Mouse (Mus musculus) thymus, postnatal 36 days (tissue): ENCODE measurements around the gene Ints12.

Experiments
- DNase-seq, 2 experiments: peaks; one replicate each; pipeline ENCODE4 v3.0.0; 2022; ENCODE audit warnings: mixed read lengths in 2 of 2

The Ints12 gene

GRCm38 (mm10) chr3:133091664-133092273, at the start of gene Ints12, which contains the start of gene Gstcd:
Ints12 (plus strand) TSS chr3:133091840.
Gstcd (minus strand) TSS chr3:133092033.
- peak; percentile 91 to 92 for DNase-seq

- no peak for DNase-seq
These were observed 39.6 kb upstream of the Ints12 start for GRCm38 (mm10) chr3:133052068-133052467.

- no peak for DNase-seq
These were observed 16.1 kb upstream of the Ints12 start for GRCm38 (mm10) chr3:133075560-133075959.

- DNase-seq: no peak
These were observed 8.9 kb upstream of the Ints12 start for GRCm38 (mm10) chr3:133082736-133083135.

- no peak for DNase-seq
These were observed 5.8 kb upstream of the Ints12 start for GRCm38 (mm10) chr3:133085858-133086257.

GRCm38 (mm10) chr3:133090247-133091120, 1.2 kb upstream of the Ints12 start:
- DNase-seq: no peak

DNA sequence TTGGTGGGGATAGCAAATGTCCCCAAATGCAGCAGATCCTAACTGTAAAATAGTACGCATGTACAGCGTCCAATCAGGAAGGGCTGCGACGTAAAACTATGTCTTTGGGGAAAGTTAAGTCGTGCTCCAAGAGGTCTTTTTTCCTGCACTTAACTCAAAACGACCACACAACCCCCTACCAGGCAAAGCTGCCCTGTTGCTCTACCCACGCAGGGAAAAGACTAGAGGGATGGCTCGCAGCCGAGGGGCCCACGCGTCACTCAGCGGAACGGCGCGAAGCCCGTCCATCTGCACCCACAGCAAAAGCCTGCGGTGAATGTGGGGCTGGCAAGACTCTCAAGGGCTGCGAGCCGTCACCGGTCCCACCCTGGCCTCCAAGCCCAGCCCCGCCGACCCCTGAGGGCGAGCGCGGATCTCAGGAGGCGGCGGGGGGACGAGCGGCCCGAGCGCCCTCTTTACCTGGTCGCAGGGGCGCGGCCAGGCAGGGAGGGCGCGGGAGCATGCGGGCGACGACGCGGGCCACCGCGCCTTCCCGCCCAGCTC, 448 bp upstream of the Ints12 start:
- DNase-seq: no peak

DNA sequence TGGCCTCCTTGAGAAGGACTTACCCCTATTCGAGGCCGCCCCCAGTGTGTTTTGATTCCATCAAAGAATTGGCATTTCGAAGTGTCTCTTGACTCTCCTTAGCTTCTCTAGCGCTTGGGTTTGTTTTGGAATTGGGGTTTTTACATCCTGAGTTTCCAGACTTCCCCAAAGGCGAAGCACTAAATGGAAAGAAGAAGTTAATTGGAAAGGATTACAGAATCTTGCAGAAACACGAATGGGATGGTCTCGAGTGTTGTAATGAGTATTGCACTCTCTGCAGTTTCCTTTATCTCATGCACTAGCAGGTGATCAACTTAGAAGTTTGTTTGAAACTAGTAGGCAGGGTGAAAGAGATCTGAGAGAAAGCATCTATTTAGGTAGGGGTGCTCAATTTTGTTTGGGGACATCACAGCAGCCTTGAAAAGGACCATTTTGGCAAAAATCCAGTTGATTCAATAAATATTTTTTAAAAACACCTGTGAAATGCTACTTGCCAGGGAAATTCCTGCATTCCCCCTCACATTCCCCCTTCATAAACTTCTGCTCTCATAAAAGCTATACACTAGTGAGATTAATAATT, 724 bp downstream of the Ints12 start:
- DNase-seq: no peak

DNA sequence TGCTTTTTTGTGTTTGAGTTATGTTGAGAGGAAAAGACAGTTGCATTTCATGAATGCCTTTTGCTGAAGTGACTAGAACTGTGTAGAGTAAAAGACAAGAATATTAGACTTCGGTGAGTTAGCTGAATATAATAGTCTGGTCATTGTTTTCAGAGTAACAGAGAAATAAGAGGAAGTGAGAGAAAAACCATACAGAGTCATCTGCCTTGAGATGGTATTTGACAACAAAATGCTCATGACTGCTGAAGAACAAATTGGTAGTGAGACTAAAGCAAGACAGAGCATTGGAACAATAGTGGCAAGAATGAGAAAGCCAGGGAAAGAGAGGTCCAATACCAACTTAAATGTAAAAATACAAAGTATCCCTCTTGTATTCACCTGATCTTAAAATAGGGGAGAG, 1.3 kb downstream of the Ints12 start:
- DNase-seq: no peak

GRCm38 (mm10) chr3:133094305-133094704, 2.7 kb downstream of the Ints12 start:
- DNase-seq: no peak

DNA sequence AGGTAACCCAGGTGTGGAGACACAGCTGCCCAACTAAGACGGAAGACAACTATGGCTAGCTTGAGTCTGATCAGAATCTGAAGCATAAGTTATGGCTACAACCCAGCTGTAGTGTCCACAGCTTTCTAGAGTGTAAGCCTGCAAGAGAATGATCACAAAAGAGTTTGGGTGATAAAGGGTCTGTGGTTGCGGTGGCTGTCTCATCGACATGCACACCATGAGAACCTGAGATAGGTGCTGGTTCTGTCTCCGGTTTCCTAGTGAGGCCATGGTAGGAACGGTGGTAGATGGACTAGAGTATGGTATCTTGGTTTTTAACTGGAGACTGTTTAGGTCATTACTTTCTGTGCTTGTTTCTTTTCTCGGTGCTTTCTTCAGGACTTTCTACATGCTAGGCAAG, 6.3 kb downstream of the Ints12 start:
- DNase-seq: no peak

DNA sequence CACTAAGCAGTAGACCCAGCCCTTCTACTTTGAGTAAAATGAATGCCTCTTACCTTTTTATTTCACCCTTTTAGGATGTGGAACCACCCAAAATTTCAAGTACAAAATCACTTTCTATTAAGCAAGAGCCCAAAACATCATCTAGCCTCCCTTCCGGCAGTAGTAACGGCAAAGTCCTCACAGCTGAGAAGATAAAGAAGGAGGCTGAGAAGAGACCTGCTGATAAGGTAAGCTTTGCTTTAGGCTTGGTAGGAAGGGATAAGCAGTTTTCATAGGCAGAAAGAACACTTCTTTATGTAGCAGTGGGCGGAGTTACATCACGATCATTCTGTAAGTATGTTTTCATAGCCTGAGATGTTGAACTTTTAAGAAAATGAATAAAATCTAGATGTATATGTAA, 6.7 kb downstream of the Ints12 start:
- no peak for DNase-seq

DNA sequence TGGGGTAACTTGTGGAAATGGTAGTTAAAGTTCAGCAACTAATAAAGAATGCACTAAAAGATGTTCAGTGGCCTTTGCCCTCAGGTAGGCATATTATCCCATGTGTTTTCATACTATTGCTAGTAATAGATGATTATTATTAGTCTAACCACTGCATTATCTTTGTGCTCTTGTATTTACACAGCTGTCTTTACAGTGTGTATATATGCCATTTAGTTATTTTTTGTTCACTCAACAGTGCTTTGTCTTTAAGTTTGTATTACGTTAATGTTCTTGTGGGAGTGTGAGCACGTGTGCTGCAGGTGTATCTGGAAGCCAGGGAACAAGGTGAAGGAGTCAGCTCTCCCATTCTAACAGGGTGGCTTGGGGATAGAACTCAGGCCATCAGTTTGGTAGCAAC, 7.3 kb downstream of the Ints12 start:
- DNase-seq: no peak

DNA sequence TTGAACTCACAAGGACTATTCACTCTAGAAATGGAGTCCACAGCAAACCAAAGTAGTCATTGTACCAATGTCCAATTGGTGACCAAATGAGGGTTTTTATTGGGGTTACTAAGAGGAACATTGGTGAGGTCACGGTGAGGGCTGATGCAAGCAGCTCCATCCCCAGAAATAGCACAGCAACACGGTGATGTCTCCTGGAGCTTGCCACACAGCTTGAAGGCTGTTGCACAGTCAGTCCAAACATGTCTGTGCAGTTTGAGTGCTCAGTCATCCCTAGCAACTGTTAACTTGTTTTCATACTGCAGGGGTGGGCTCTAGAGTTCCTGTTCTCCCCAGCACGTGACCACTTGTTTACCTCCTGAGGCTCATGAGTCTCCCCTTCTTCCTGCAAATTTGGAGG, 12.1 kb downstream of the Ints12 start:
- no peak for DNase-seq

DNA sequence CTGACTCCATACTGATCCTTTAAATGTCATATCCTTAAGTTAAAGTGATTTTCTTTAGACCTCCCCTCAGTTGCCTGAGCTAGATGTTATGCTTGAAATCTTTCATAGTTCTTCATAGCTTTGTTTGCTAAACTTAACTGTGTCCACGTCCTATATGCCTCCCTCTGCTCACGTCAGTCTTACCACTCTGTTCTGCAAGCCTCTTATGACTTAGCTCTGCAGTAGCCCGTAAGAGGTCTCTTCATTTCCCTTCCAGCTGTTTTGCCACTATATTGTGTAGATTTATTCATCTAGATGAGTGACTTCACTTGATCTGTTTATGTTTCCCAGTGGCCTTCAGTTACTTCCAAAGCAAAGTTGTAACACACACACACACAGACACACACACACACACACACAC, 12.8 kb downstream of the Ints12 start:
- DNase-seq: no peak

DNA sequence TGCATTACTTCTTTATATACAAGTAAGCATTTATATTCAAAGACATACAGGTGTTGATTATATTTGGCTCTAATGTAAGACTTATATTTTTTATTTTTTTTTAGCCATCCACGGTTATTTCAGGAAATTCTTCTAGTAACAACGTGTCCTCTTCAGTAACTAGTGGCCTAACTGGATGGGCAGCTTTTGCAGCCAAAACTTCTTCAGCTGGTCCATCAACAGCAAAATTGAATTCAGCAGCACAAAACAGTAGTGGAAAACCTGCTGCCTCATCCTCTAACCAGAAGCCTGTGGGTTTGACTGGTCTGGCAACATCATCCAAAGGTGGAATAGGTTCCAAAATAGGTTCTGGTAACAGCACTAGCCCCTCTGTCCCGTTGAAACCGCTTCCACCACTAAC, 17.1 kb downstream of the Ints12 start:
- DNase-seq: no peak

GRCm38 (mm10) chr3:133109844-133110243, 18.2 kb downstream of the Ints12 start:
- no peak for DNase-seq

- no peak for DNase-seq
These were observed 20.1 kb downstream of the Ints12 start for GRCm38 (mm10) chr3:133111741-133112140.

- DNase-seq: no peak
These were observed 21.6 kb downstream of the Ints12 start for GRCm38 (mm10) chr3:133113281-133113680.

DNA sequence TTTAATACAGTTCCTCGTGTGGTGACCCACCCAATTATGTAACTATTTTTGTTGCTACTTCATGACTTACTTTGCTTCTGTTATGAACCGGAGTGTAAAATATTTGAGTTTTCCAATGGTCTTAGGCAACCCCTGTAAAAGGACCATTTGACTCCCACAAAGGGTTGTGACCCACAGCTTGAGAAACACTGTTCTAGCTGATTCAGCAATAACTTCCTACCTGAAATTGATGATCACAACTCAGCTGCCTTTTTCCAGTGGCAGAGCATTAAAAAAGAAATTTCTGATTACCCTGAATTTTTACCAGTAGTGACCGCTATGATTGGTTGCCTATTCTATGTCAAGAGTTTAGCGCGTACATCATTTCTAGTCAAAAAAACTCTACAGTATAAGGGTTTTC, 39.7 kb downstream of the Ints12 start:
- DNase-seq: no peak

GRCm38 (mm10) chr3:133132611-133133010, 41.0 kb downstream of the Ints12 start:
- no peak for DNase-seq

GRCm38 (mm10) chr3:133141877-133142276, 50.2 kb downstream of the Ints12 start:
- no peak for DNase-seq

GRCm38 (mm10) chr3:133144511-133145147, 53.0 kb downstream of the Ints12 start:
- DNase-seq: no peak
